Mouse (Mus musculus): ENCODE data around the gene Olfr613. TPM values are rescaled to one million over a fixed set of nuclear protein-coding genes. Genes with fewer than 3 reads are reported as not detected.
"Not testable (repeated sequence)": the region's sequence is repeated elsewhere in the genome, so short reads cannot be mapped to it uniquely, and the experiment has no call there.

Gene Olfr613
- not detected in 2 replicates for polyA plus RNA-seq (2016; fragmentation: Nextera tagmentation; extraction: Ambion mirVana)

DNA sequence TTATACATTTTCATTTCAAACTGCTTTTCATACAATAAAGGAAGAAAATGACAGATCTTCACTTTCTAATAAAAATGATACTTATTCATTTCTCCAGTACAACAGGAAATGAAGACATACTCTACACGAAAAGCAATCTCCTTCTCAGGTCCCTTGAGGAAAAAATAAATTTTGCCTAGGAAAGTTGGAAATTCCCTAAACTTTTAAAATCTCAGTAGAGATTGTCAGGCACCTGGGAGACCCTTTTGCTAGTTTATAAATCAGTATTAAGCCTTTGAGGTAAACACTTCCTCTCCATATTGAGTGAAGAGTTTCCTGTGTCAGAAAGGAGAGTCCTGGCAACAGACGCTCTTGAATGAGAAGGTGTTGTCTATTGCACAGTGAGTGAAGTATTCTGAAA, at the start of gene Olfr613:
Gene Olfr613 (plus strand): TSS at position 301 of the 400 bp plus-strand sequence.
- no peak for DNase-seq (ENCODE audit: low spot score)
- H3K9me3 ChIP-seq, result no peaks in the 10 kb centered on the region
- H3K4me3 ChIP-seq, result no peak within 1 kb of the TSS
- H3K27me3 ChIP-seq (ENCODE audit: insufficient read depth, poor library complexity, severe bottlenecking), result no peaks in the 10 kb centered on the region
- no peak within 1 kb of the TSS for H3K27ac ChIP-seq
- no peaks in the 10 kb centered on the region for H3K36me3 ChIP-seq
- H3K4me1 ChIP-seq (replicated peaks), result no peaks in the 10 kb centered on the region
- WGBS, result 75% methylated on average over 2 of the region's 2 CpGs

DNA sequence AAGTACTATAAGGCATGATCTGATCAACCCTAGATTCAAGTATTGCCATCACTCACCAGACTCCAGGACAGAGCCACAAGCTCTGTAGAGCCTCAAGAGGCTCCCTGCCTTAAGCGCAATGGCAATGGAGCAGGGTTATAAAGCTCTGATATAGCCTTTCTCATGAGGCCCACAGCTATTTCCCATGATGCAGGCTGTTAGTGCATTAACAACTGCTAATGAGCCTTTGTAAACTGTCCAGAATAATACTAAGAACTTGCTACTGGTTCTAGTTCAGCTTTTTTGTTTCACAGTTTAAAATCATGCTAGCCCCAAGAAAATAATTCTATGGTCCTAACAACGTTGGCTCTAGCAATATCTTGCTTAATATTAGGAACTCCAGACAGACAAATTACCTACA, 35.9 kb upstream of the Olfr613 start, which contains the start of gene Olfr610:
Gene Olfr610 (minus strand): TSS at position 101 of the 400 bp plus-strand sequence.
- no peak for DNase-seq (ENCODE audit: low spot score)
- Histone ChIP-seq H3K4me1 (replicated peaks) (no peaks in the 10 kb centered on the region), H3K27ac (no peak within 1 kb of the TSS), H3K36me3 (no peaks in the 10 kb centered on the region), H3K9me3 (no peaks in the 10 kb centered on the region), H3K4me3 (no peak within 1 kb of the TSS), H3K27me3 (ENCODE audit: insufficient read depth, poor library complexity, severe bottlenecking) (no peaks in the 10 kb centered on the region)
- 85% methylated on average over 2 of the region's 2 CpGs for WGBS

DNA sequence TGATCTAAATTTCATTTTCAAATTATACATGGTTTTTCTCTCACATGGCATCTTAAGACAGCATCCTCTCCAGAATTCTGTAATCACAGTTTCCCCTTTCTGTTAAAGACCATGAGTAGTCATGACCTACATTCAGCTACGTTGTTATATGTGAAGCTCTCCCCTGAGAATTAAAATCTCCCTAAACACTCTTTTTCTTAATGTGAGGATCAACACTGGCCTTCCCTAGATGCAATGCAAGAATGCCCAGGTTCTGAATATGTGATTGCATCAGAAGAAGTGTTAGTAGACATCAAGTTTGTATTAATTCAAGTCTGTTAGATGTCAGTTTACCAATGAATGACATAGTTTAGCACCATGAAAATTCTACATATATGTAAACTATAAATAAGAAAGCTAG, 27.1 kb upstream of the Olfr613 start, which contains the start of gene Olfr611:
Gene Olfr611 (minus strand): TSS at position 101 of the 400 bp plus-strand sequence.
- H3K36me3 ChIP-seq; H3K4me3 ChIP-seq; H3K9me3 ChIP-seq; H3K27ac ChIP-seq; H3K27me3 ChIP-seq (ENCODE audit: insufficient read depth, poor library complexity, severe bottlenecking); H3K4me1 ChIP-seq (replicated peaks); DNase-seq (ENCODE audit: low spot score): not testable (repeated sequence)
- 64% methylated on average over 1 of the region's 1 CpGs for WGBS

DNA sequence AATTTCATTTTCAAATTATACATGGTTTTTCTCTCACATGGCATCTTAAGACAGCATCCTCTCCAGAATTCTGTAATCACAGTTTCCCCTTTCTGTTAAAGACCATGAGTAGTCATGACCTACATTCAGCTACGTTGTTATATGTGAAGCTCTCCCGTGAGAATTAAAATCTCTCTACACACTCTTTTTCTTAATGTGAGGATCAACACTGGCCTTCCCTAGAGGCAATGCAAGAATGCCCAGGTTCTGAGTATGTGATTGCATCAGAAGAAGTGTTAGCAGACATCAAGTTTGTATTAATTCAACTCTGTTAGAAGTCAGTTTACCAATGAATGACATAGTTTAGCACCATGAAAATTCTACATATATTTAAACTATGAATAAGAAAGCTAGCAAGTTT, 5.3 kb upstream of the Olfr613 start, which contains the start of gene Olfr612:
Gene Olfr612 (minus strand): TSS at position 101 of the 400 bp plus-strand sequence.
- not testable (repeated sequence) for H3K36me3 ChIP-seq; DNase-seq (ENCODE audit: low spot score); H3K4me3 ChIP-seq; H3K9me3 ChIP-seq; H3K27me3 ChIP-seq (ENCODE audit: insufficient read depth, poor library complexity, severe bottlenecking); H3K4me1 ChIP-seq (replicated peaks); H3K27ac ChIP-seq
- WGBS, result 88% methylated on average over 2 of the region's 2 CpGs

DNA sequence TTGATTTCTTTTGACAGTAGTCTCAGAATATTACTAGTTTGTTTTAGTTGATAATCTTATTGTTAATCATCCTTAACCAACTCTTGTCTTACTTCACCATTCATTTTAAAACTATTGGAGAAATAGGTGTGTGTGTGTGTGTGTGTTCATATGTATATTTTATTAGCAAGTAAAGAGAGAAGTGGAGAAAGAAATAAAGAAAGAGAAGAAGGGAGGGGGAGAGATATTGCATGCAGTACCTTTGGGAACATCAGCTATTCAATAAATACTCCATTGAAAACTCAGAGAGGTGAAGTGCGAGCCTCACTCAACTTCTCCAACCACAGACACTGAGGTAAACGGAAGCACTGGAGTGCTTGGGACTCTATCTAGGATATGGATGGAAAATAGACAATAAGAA, 7.9 kb downstream of the Olfr613 start, which contains the start of gene Olfr615:
Gene Olfr615 (plus strand): TSS at position 301 of the 400 bp plus-strand sequence.
- 89% methylated on average over 2 of the region's 2 CpGs for WGBS
- Histone ChIP-seq H3K4me1 (replicated peaks) (no peaks in the 10 kb centered on the region), H3K27ac (no peak within 1 kb of the TSS), H3K36me3 (no peaks in the 10 kb centered on the region), H3K4me3 (no peak within 1 kb of the TSS), H3K9me3 (no peaks in the 10 kb centered on the region), H3K27me3 (ENCODE audit: insufficient read depth, poor library complexity, severe bottlenecking) (no peaks in the 10 kb centered on the region)
- no peak for DNase-seq (ENCODE audit: low spot score)

DNA sequence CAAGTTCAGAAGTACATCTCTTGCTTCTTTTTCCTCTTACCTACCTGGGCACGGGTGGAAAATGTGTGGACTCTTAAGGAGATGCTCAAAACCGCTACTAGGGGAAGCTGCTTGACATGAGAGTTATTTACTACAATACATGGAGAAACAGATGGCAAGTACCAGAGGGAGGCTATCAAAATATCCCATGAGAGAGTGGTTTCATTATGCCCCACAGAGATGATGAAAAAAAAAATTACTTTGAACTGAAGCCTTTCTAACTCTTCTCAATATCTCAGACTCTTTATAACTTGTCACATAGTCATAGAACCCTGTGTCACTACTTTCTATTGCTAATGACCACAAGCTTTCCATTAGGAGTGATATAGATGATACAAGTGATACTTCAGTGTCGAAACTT, 21.2 kb downstream of the Olfr613 start, which contains the start of gene Olfr616:
Gene Olfr616 (minus strand): TSS at position 101 of the 400 bp plus-strand sequence.
- DNase-seq (ENCODE audit: low spot score), result no peak
- Histone ChIP-seq H3K9me3 (no peaks in the 10 kb centered on the region), H3K4me1 (replicated peaks) (no peaks in the 10 kb centered on the region), H3K4me3 (no peak within 1 kb of the TSS), H3K27ac (no peak within 1 kb of the TSS), H3K36me3 (no peaks in the 10 kb centered on the region), H3K27me3 (ENCODE audit: insufficient read depth, poor library complexity, severe bottlenecking) (no peaks in the 10 kb centered on the region)
- 75% methylated on average over 3 of the region's 3 CpGs for WGBS

DNA sequence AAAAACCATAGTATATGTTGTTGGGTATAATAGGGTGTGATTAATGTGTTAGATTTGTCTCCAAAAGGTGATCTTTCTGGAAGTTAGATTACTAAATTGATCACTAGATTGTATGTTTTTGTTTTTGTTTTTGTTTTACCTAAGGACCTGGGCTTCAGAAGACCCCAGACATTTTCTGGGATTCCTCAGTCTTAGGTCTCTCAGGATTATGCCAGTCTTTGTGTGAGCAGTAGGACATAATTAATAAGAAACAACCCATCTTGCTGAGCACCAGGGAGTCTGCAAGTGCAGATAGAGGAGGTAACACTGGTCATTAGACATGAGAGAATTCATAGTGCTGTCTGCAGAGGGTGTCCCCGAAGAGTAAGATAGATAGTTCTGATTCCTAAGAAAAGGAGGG, 24.9 kb downstream of the Olfr613 start, which contains the start of gene Olfr617:
Gene Olfr617 (plus strand): TSS at position 301 of the 400 bp plus-strand sequence.
- Histone ChIP-seq H3K27ac (no peak within 1 kb of the TSS), H3K36me3 (no peaks in the 10 kb centered on the region), H3K9me3 (no peaks in the 10 kb centered on the region), H3K27me3 (ENCODE audit: insufficient read depth, poor library complexity, severe bottlenecking) (no peaks in the 10 kb centered on the region), H3K4me3 (no peak within 1 kb of the TSS), H3K4me1 (replicated peaks) (no peaks in the 10 kb centered on the region)
- no peak for DNase-seq (ENCODE audit: low spot score)
- 88% methylated on average over 1 of the region's 1 CpGs for WGBS

DNA sequence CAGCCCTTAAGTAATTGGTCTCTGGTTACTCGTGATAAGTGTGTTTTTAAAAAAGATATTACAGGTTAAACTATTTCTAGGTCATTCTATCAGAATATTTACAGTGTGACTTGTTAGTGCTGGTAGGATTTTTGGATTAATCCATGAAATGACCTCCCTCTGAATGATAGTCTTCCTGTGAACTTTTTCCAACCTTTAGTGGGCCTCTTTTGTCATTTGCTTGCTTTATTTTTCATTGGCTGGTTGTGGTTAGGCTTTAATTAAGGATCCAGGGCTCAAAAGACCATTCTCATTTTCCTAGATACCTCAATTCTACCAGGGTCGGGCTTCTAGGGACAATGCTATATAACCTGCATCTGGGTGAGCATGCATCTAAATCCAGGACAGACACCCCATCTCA, 41.9 kb downstream of the Olfr613 start, which contains the start of gene Olfr618:
Gene Olfr618 (plus strand): TSS at position 301 of the 400 bp plus-strand sequence.
- H3K36me3 ChIP-seq, result no peaks in the 10 kb centered on the region
- no peak for DNase-seq (ENCODE audit: low spot score)
- H3K27ac ChIP-seq, result no peak within 1 kb of the TSS
- H3K27me3 ChIP-seq (ENCODE audit: insufficient read depth, poor library complexity, severe bottlenecking), result no peaks in the 10 kb centered on the region
- WGBS, result 67% methylated on average over 2 of the region's 2 CpGs
- no peaks in the 10 kb centered on the region for H3K4me1 ChIP-seq (replicated peaks)
- H3K9me3 ChIP-seq, result no peaks in the 10 kb centered on the region
- H3K4me3 ChIP-seq, result no peak within 1 kb of the TSS

DNA sequence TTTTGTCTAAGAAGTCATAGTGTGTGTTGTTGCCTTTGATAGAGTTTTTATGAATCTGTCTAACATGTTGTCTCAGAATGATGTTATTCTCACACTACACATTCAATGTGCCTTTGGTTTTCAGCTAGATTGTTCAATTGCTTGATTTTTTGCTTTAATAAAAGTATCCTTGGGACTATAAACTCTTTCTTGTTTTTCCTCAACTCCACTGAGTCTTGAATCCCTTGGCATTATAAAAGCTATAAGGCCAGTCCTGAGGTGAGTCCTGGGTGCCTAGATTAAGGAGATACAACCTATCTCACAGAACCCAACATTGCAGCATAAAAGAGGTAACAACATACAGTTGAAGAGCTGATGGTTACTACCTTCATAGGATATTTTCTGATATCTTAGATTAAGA, 52.4 kb downstream of the Olfr613 start, which contains the start of gene Olfr619:
Gene Olfr619 (plus strand): TSS at position 301 of the 400 bp plus-strand sequence.
- Histone ChIP-seq H3K27ac (no peak within 1 kb of the TSS), H3K9me3 (no peaks in the 10 kb centered on the region), H3K4me1 (replicated peaks) (no peaks in the 10 kb centered on the region), H3K36me3 (no peaks in the 10 kb centered on the region), H3K27me3 (ENCODE audit: insufficient read depth, poor library complexity, severe bottlenecking) (no peaks in the 10 kb centered on the region), H3K4me3 (no peak within 1 kb of the TSS)
- DNase-seq (ENCODE audit: low spot score), result no peak

Other genes with a start within 250 kb of the Olfr613 start
- gene Olfr596, start 242.4 kb upstream of the Olfr613 start, polyA plus RNA-seq (2016; fragmentation: Nextera tagmentation; extraction: Ambion mirVana), result not detected in 2 replicates
- not detected in 2 replicates for gene Olfr597, start 231.8 kb upstream of the Olfr613 start, polyA plus RNA-seq (2016; fragmentation: Nextera tagmentation; extraction: Ambion mirVana)
- gene Olfr598, start 224.5 kb upstream of the Olfr613 start, polyA plus RNA-seq (2016; fragmentation: Nextera tagmentation; extraction: Ambion mirVana), result not detected in 2 replicates
- gene Olfr599, start 212.2 kb upstream of the Olfr613 start, polyA plus RNA-seq (2016; fragmentation: Nextera tagmentation; extraction: Ambion mirVana), result not detected in 2 replicates
- gene Olfr600, start 198.4 kb upstream of the Olfr613 start, polyA plus RNA-seq (2016; fragmentation: Nextera tagmentation; extraction: Ambion mirVana), result not detected in 2 replicates
- gene Olfr601, start 185.4 kb upstream of the Olfr613 start, polyA plus RNA-seq (2016; fragmentation: Nextera tagmentation; extraction: Ambion mirVana), result not detected in 2 replicates
- gene Olfr603, start 161.9 kb upstream of the Olfr613 start, polyA plus RNA-seq (2016; fragmentation: Nextera tagmentation; extraction: Ambion mirVana), result not detected in 2 replicates
- gene Usp17lc, start 133.0 kb upstream of the Olfr613 start, polyA plus RNA-seq (2016; fragmentation: Nextera tagmentation; extraction: Ambion mirVana), result not detected in 2 replicates
- not detected in 2 replicates for gene Olfr605, start 102.6 kb upstream of the Olfr613 start, polyA plus RNA-seq (2016; fragmentation: Nextera tagmentation; extraction: Ambion mirVana)
- gene Olfr606, start 99.0 kb upstream of the Olfr613 start, polyA plus RNA-seq (2016; fragmentation: Nextera tagmentation; extraction: Ambion mirVana), result not detected in 2 replicates
- gene Olfr607, start 83.9 kb upstream of the Olfr613 start, polyA plus RNA-seq (2016; fragmentation: Nextera tagmentation; extraction: Ambion mirVana), result not detected in 2 replicates
- not detected in 2 replicates for gene Olfr608, start 78.2 kb upstream of the Olfr613 start, polyA plus RNA-seq (2016; fragmentation: Nextera tagmentation; extraction: Ambion mirVana)
- not detected in 2 replicates for gene Olfr609, start 50.0 kb upstream of the Olfr613 start, polyA plus RNA-seq (2016; fragmentation: Nextera tagmentation; extraction: Ambion mirVana)
- gene Olfr610, start 36.0 kb upstream of the Olfr613 start, polyA plus RNA-seq (2016; fragmentation: Nextera tagmentation; extraction: Ambion mirVana), result not detected in 2 replicates
- not detected in 2 replicates for gene Olfr611, start 27.2 kb upstream of the Olfr613 start, polyA plus RNA-seq (2016; fragmentation: Nextera tagmentation; extraction: Ambion mirVana)
- gene Olfr612, start 5.4 kb upstream of the Olfr613 start, polyA plus RNA-seq (2016; fragmentation: Nextera tagmentation; extraction: Ambion mirVana), result not detected in 2 replicates
- gene Olfr615, start 8.0 kb downstream of the Olfr613 start, polyA plus RNA-seq (2016; fragmentation: Nextera tagmentation; extraction: Ambion mirVana), result not detected in 2 replicates
- gene Olfr616, start 21.1 kb downstream of the Olfr613 start, polyA plus RNA-seq (2016; fragmentation: Nextera tagmentation; extraction: Ambion mirVana), result not detected in 2 replicates
- gene Olfr617, start 25.0 kb downstream of the Olfr613 start, polyA plus RNA-seq (2016; fragmentation: Nextera tagmentation; extraction: Ambion mirVana), result not detected in 2 replicates
- gene Olfr618, start 42.0 kb downstream of the Olfr613 start, polyA plus RNA-seq (2016; fragmentation: Nextera tagmentation; extraction: Ambion mirVana), result not detected in 2 replicates
- gene Olfr619, start 52.5 kb downstream of the Olfr613 start, polyA plus RNA-seq (2016; fragmentation: Nextera tagmentation; extraction: Ambion mirVana), result not detected in 2 replicates
- gene Olfr620, start 64.5 kb downstream of the Olfr613 start, polyA plus RNA-seq (2016; fragmentation: Nextera tagmentation; extraction: Ambion mirVana), result not detected in 2 replicates
- not detected in 2 replicates for gene Olfr622, start 94.6 kb downstream of the Olfr613 start, polyA plus RNA-seq (2016; fragmentation: Nextera tagmentation; extraction: Ambion mirVana)
- gene Olfr623, start 115.6 kb downstream of the Olfr613 start, polyA plus RNA-seq (2016; fragmentation: Nextera tagmentation; extraction: Ambion mirVana), result not detected in 2 replicates
- 0.03 TPM in 1 of 2 replicates, not detected in the other for gene Olfr624, start 123.1 kb downstream of the Olfr613 start, polyA plus RNA-seq (2016; fragmentation: Nextera tagmentation; extraction: Ambion mirVana)
- gene Olfr625-ps1, start 134.6 kb downstream of the Olfr613 start, polyA plus RNA-seq (2016; fragmentation: Nextera tagmentation; extraction: Ambion mirVana), result not detected in 2 replicates
- not detected in 2 replicates for gene Olfr243, start 166.6 kb downstream of the Olfr613 start, polyA plus RNA-seq (2016; fragmentation: Nextera tagmentation; extraction: Ambion mirVana)
- not detected in 2 replicates for gene Olfr628, start 182.3 kb downstream of the Olfr613 start, polyA plus RNA-seq (2016; fragmentation: Nextera tagmentation; extraction: Ambion mirVana)
- gene Olfr629, start 196.9 kb downstream of the Olfr613 start, polyA plus RNA-seq (2016; fragmentation: Nextera tagmentation; extraction: Ambion mirVana), result not detected in 2 replicates
- gene Olfr630, start 209.3 kb downstream of the Olfr613 start, polyA plus RNA-seq (2016; fragmentation: Nextera tagmentation; extraction: Ambion mirVana), result not detected in 2 replicates
- gene Olfr69, start 223.5 kb downstream of the Olfr613 start, polyA plus RNA-seq (2016; fragmentation: Nextera tagmentation; extraction: Ambion mirVana), result not detected in 2 replicates
- not detected in 2 replicates for gene Olfr68, start 231.6 kb downstream of the Olfr613 start, polyA plus RNA-seq (2016; fragmentation: Nextera tagmentation; extraction: Ambion mirVana)
- gene Olfr67, start 243.7 kb downstream of the Olfr613 start, polyA plus RNA-seq (2016; fragmentation: Nextera tagmentation; extraction: Ambion mirVana), result not detected in 2 replicates

Measured in hindbrain, embryonic 10.5 days (tissue).